Mouse (Mus musculus): Measurements from ENCODE around the gene Angel1. TPM values are rescaled to one million over a fixed set of nuclear protein-coding genes. Genes with fewer than 3 reads are reported as not detected.

The Angel1 gene
- polyA plus RNA-seq, 1 experiment from 2014 or later = 4.8 TPM

DNA sequence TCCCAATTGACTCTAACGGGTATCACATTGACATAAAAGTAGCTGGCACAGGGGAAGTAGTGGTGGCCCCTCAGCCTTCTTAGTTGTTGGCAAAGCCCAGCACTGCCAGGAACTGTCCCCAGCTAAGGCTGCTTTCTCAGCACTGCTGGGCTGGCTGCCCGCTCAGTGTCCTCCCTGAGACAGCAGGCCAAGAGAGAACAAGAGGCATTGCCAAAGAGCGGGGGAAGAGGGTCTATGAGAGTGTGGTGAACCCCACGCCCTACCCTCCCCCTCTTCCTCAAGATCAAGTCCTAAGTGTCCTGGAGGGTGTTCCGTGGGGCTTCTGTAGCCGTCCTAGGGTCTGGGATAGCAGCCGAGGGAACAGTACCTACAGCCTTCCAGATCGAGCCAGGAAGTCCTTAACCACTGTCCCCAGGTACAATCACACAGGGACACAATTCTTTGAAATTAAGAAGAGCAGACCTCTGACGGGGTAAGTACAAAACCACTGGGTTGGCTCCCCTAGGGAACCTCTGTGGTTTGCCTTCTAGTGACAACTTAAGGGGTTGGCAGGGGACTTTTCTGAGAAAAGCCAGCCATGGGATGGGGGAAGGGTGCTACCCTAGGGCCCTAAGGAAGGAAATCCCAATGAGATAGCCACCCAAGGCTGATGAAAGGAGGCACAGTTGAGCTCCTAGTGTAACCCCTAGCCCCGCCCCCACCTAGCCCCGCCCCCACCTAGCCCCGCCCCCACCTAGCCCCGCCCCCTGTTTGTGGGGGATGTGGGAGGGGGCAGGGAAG lies 39.5 kb downstream of the Angel1 start:
- Histone ChIP-seq H3K4me1 (ENCODE audit: control insufficient read depth, insufficient read depth, low read length) (no peaks in the 10 kb centered on the region), H3K36me3 (ENCODE audit: control insufficient read depth, insufficient read depth, low read length) (no peaks in the 10 kb centered on the region), H3K27ac (ENCODE audit: low read length) (peak overlapping the region; percentile 24; the same call in 1 of the 2 replicates), H3K4me2 (ENCODE audit: low read depth, low read length) (no peak overlapping the region), H3K27me3 (replicated peaks; ENCODE audit: control insufficient read depth, insufficient read depth, low read length) (no peaks in the 10 kb centered on the region), H3K9ac (ENCODE audit: low read depth, low read length) (no peak overlapping the region), H3K9me3 (ENCODE audit: control insufficient read depth, low read length) (no peaks in the 10 kb centered on the region), H3K4me3 (ENCODE audit: low read length) (no peak overlapping the region)
- 82% methylated on average over 9 of the region's 13 CpGs for WGBS
- ATAC-seq = no peak

DNA sequence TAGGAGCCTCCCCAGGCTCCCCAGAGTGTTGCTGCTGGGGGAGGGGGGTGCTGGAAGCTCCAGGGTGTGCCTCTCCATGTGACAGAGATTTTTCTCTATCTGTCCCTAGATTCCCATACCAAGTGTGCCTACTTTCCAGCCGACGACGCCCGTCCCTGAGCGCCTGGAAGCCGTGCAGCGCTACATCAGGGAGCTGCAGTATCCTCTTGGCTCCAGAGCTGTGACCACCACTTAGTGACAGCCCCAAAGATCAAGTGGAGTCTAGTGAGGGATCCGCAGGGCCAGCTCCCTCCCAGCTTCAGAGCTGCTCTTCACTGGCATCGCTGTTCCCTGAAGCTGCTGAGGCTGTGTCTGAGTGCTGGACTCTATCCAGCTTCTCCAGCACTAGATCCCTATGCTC lies 41.0 kb downstream of the Angel1 start:
- Histone ChIP-seq H3K27me3 (replicated peaks; ENCODE audit: control insufficient read depth, insufficient read depth, low read length) (no peaks in the 10 kb centered on the region), H3K4me1 (ENCODE audit: control insufficient read depth, insufficient read depth, low read length) (peaks cover 1% of the 10 kb centered on the region; the same call in 1 of the 2 replicates), H3K36me3 (ENCODE audit: control insufficient read depth, insufficient read depth, low read length) (no peaks in the 10 kb centered on the region), H3K9me3 (ENCODE audit: control insufficient read depth, low read length) (no peaks in the 10 kb centered on the region), H3K4me2 (ENCODE audit: low read depth, low read length) (no peak overlapping the region), H3K27ac (ENCODE audit: low read length) (no peak overlapping the region), H3K9ac (ENCODE audit: low read depth, low read length) (no peak overlapping the region), H3K4me3 (ENCODE audit: low read length) (no peak overlapping the region)
- ATAC-seq = no peak
- 77% methylated on average over 9 of the region's 9 CpGs for WGBS

GRCm38 (mm10) chr12:86683698-86684097 lies 42.6 kb downstream of the Angel1 start:
- no peak for ATAC-seq
- Histone ChIP-seq H3K4me1 (ENCODE audit: control insufficient read depth, insufficient read depth, low read length) (peaks cover 4% of the 10 kb centered on the region; the same call in 1 of the 2 replicates), H3K27me3 (replicated peaks; ENCODE audit: control insufficient read depth, insufficient read depth, low read length) (no peaks in the 10 kb centered on the region), H3K9me3 (ENCODE audit: control insufficient read depth, low read length) (no peaks in the 10 kb centered on the region), H3K4me3 (ENCODE audit: low read length) (no peak overlapping the region), H3K9ac (ENCODE audit: low read depth, low read length) (no peak overlapping the region), H3K4me2 (ENCODE audit: low read depth, low read length) (no peak overlapping the region), H3K36me3 (ENCODE audit: control insufficient read depth, insufficient read depth, low read length) (no peaks in the 10 kb centered on the region), H3K27ac (ENCODE audit: low read length) (no peak overlapping the region)
- 64% methylated on average over 7 of the region's 7 CpGs for WGBS

DNA sequence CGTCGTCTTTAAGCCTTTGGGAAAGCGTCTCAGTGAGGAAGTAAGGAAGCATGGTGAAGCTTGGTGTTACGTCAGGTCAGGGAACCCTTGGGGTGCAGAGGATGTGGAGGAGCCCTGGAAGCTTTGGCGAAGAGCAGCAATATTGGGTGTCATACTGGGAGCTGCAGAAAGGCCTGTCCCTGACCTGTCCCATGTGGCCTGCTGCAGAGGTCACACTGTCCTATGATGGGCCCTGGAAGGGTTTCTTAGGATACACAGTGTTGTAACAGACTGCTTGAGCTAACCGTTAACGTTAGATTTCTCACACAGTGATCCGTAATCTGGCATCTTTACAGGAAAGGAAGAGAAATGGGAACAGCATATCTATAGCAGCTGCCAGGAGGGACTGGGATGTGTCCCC lies 44.1 kb downstream of the Angel1 start:
- ATAC-seq = no peak
- Histone ChIP-seq H3K4me1 (ENCODE audit: control insufficient read depth, insufficient read depth, low read length) (peaks cover 4% of the 10 kb centered on the region; the same call in 1 of the 2 replicates), H3K4me3 (ENCODE audit: low read length) (no peak overlapping the region), H3K9me3 (ENCODE audit: control insufficient read depth, low read length) (no peaks in the 10 kb centered on the region), H3K27me3 (replicated peaks; ENCODE audit: control insufficient read depth, insufficient read depth, low read length) (no peaks in the 10 kb centered on the region), H3K4me2 (ENCODE audit: low read depth, low read length) (no peak overlapping the region), H3K9ac (ENCODE audit: low read depth, low read length) (no peak overlapping the region), H3K27ac (ENCODE audit: low read length) (no peak overlapping the region), H3K36me3 (ENCODE audit: control insufficient read depth, insufficient read depth, low read length) (no peaks in the 10 kb centered on the region)
- 70% methylated on average over 8 of the region's 8 CpGs for WGBS

GRCm38 (mm10) chr12:86681626-86682025 lies 44.6 kb downstream of the Angel1 start:
- H3K9me3 ChIP-seq (ENCODE audit: control insufficient read depth, low read length) = no peaks in the 10 kb centered on the region
- H3K36me3 ChIP-seq (ENCODE audit: control insufficient read depth, insufficient read depth, low read length) = no peaks in the 10 kb centered on the region
- H3K9ac ChIP-seq (ENCODE audit: low read depth, low read length) = no peak overlapping the region
- H3K27me3 ChIP-seq (replicated peaks; ENCODE audit: control insufficient read depth, insufficient read depth, low read length) = no peaks in the 10 kb centered on the region
- no peak overlapping the region for H3K4me2 ChIP-seq (ENCODE audit: low read depth, low read length)
- ATAC-seq = no peak
- no peak overlapping the region for H3K27ac ChIP-seq (ENCODE audit: low read length)
- H3K4me1 ChIP-seq (ENCODE audit: control insufficient read depth, insufficient read depth, low read length) = peaks cover 4% of the 10 kb centered on the region; the same call in 1 of the 2 replicates
- no peak overlapping the region; the same call in 1 of the 2 replicates for H3K4me3 ChIP-seq (ENCODE audit: low read length)
- 79% methylated on average over 9 of the region's 9 CpGs for WGBS

GRCm38 (mm10) chr12:86680591-86681193 lies 45.6 kb downstream of the Angel1 start:
- peaks cover 4% of the 10 kb centered on the region; the same call in 1 of the 2 replicates for H3K4me1 ChIP-seq (ENCODE audit: control insufficient read depth, insufficient read depth, low read length)
- peak overlapping the region; percentile 78 for H3K4me3 ChIP-seq (ENCODE audit: low read length)
- no peaks in the 10 kb centered on the region for H3K27me3 ChIP-seq (replicated peaks; ENCODE audit: control insufficient read depth, insufficient read depth, low read length)
- peak overlapping the region; percentile 79 for H3K9ac ChIP-seq (ENCODE audit: low read depth, low read length)
- no peak for ATAC-seq
- H3K9me3 ChIP-seq (ENCODE audit: control insufficient read depth, low read length) = no peaks in the 10 kb centered on the region
- no peak overlapping the region for H3K27ac ChIP-seq (ENCODE audit: low read length)
- H3K4me2 ChIP-seq (ENCODE audit: low read depth, low read length) = peak overlapping the region; percentile 100
- 27% methylated on average over 11 of the region's 11 CpGs for WGBS
- H3K36me3 ChIP-seq (ENCODE audit: control insufficient read depth, insufficient read depth, low read length) = no peaks in the 10 kb centered on the region

DNA sequence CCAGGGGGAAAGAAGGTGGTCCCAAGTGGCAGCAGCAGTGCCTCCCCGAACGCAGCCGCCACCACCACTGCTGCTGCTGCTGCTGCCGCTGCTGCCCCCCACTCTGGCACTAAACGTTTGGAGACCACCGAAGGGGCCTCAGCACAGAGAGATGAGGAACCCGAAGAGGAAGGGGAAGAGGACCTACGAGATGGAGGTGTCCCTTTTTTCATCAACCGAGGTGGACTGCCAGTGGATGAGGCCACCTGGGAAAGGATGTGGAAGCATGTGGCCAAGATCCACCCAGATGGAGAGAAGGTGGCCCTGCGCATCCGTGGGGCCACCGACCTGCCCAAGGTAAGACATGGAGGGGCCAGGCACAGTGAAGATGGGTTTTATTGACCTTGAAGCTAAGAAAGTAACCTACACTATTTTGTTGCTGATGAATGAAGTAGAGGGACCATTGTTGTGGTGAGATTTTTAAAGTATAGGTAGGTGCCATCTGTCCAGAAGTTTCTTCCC lies 46.2 kb downstream of the Angel1 start:
- Histone ChIP-seq H3K36me3 (ENCODE audit: control insufficient read depth, insufficient read depth, low read length) (no peaks in the 10 kb centered on the region), H3K27ac (ENCODE audit: low read length) (no peak overlapping the region), H3K9ac (ENCODE audit: low read depth, low read length) (peak overlapping the region; percentile 79), H3K27me3 (replicated peaks; ENCODE audit: control insufficient read depth, insufficient read depth, low read length) (no peaks in the 10 kb centered on the region), H3K4me1 (ENCODE audit: control insufficient read depth, insufficient read depth, low read length) (peaks cover 4% of the 10 kb centered on the region; the same call in 1 of the 2 replicates), H3K9me3 (ENCODE audit: control insufficient read depth, low read length) (no peaks in the 10 kb centered on the region), H3K4me3 (ENCODE audit: low read length) (peak overlapping the region; percentile 78), H3K4me2 (ENCODE audit: low read depth, low read length) (peak overlapping the region; percentile 100)
- ATAC-seq = no peak
- WGBS = 21% methylated on average over 12 of the region's 12 CpGs

DNA sequence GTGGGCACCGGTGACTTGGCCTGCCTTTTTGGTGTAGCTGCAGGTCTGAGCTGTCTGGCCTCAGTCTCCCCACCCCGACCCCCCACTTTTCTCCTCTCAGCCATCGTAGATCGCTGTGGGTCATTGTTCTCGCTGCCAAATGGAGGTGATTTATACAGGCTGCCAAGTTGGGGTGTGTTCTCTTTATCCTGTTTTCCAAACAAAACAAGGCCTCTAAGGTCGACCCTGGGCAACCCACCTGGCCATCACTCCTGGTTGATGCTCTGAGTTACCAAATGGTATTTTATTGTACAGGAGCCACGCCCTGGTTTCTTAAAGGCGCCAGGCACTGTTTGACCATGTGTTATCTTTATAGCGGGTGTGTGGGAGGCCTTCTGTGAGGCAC lies 46.7 kb downstream of the Angel1 start:
- peak overlapping the region; percentile 100 for H3K4me2 ChIP-seq (ENCODE audit: low read depth, low read length)
- H3K36me3 ChIP-seq (ENCODE audit: control insufficient read depth, insufficient read depth, low read length) = no peaks in the 10 kb centered on the region
- no peaks in the 10 kb centered on the region for H3K27me3 ChIP-seq (replicated peaks; ENCODE audit: control insufficient read depth, insufficient read depth, low read length)
- peaks cover 4% of the 10 kb centered on the region; the same call in 1 of the 2 replicates for H3K4me1 ChIP-seq (ENCODE audit: control insufficient read depth, insufficient read depth, low read length)
- no peaks in the 10 kb centered on the region for H3K9me3 ChIP-seq (ENCODE audit: control insufficient read depth, low read length)
- peak; percentile 37; the same call in 1 of the 2 replicates for ATAC-seq
- H3K4me3 ChIP-seq (ENCODE audit: low read length) = peak overlapping the region; percentile 78
- H3K9ac ChIP-seq (ENCODE audit: low read depth, low read length) = peak overlapping the region; percentile 79
- 2% methylated on average over 9 of the region's 9 CpGs for WGBS
- H3K27ac ChIP-seq (ENCODE audit: low read length) = peak overlapping the region; percentile 76; the same call in 1 of the 2 replicates
